Mouse (Mus musculus) testis, adult 2 months (tissue): ENCODE results near the gene Sod1. TPM values are rescaled to one million over a fixed set of nuclear protein-coding genes. Genes with fewer than 3 reads are reported as not detected.

Experiments
- H3K27ac ChIP-seq: fragments of 200-500 bp; 2 replicates; pipeline ENCODE4 v1.5.1; 2012; ENCODE audit warnings: low read depth, low read length; ENCODE audit not compliant: control insufficient read depth, insufficient read depth
- H3K27me3 ChIP-seq: fragments of 200-500 bp; 2 replicates; pipeline ENCODE4 v1.6.1; 2012; ENCODE audit warnings: mild to moderate bottlenecking, low read length, moderate library complexity; ENCODE audit not compliant: control insufficient read depth, insufficient read depth
- H3K36me3 ChIP-seq: fragments of 200-500 bp; 2 replicates; pipeline ENCODE4 v1.6.1; 2012; ENCODE audit warnings: mild to moderate bottlenecking, low read length; ENCODE audit not compliant: control insufficient read depth, insufficient read depth
- H3K4me1 ChIP-seq: fragments of 200-500 bp; 2 replicates; pipeline ENCODE4 v1.6.1; 2012; ENCODE audit warnings: low read length; ENCODE audit not compliant: control insufficient read depth, insufficient read depth
- H3K4me3 ChIP-seq: fragments of 200-500 bp; 2 replicates; pipeline ENCODE4 v1.5.1; 2012; ENCODE audit warnings: low read depth, mild to moderate bottlenecking, low read length, moderate library complexity, mixed read lengths; ENCODE audit not compliant: control insufficient read depth
- CTCF ChIP-seq: fragments of 200-500 bp; IDR thresholded peaks from 2 replicates; pipeline ENCODE4 v1.5.1; 2012; ENCODE audit warnings: low read depth, mild to moderate bottlenecking, inconsistent platforms, low read length, moderate library complexity; ENCODE audit not compliant: control insufficient read depth, insufficient read depth, insufficient replicate concordance
- POLR2A ChIP-seq: fragments of 200-500 bp; IDR thresholded peaks from 2 replicates; pipeline ENCODE4 v1.6.1; 2012; ENCODE audit warnings: low read depth, mild to moderate bottlenecking, inconsistent platforms, low read length, moderate library complexity; ENCODE audit not compliant: control insufficient read depth
- polyA plus RNA-seq: library from polyadenylated mRNA; depleted of rRNA; stranded (reverse); fragments of >200 nt; gene quantifications from 2 replicates; pipeline ENCODE4 v1.2.3, GENCODE M21; 2012

Sod1 gene
- polyA plus RNA-seq, 1 experiment, result 434 TPM

DNA sequence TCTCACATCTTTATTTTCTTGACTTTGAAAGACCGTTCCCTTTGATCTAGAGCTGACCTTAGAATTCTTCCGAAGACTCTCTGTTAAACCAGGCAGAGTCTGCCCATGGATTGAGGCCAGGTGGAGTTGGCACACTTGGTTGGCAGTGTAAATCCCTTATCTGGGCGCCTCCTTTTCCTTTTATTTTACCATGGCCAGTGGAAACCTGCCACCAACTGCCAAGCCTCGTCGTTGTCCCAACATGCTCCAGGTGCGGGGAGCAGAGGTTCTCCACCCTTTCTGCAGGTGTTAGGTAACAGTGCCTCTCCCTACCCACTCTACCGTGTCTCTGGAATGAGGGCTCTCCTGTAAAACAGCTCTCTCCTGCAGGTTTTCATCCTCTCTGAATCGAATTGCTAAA, 38.9 kb upstream of the Sod1 start:
- Histone ChIP-seq H3K27me3 (no peaks in the 10 kb centered on the region), H3K27ac (no peak overlapping the region), H3K4me3 (no peak overlapping the region), H3K36me3 (no peaks in the 10 kb centered on the region), H3K4me1 (no peaks in the 10 kb centered on the region)
- no peak for TF ChIP-seq POLR2A
- TF ChIP-seq CTCF, result no peak

DNA sequence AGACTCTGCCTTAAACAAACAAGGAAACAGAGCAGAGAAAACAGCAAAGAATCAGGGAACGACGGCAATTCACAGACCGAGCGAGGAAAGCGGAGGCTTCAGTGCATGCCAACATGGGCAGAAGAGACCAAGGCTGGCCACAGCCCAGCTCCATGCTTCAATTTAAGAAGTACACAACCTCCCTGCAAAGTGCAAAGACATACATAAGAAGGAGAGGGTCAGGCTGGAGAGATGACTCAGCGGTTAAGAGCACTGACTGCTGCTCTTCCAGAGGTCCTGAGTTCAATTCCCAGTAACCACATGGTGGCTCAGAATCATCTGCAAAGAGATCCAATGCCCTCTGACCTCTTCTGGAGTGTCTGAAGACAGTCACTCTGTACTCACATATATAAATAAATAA, 36.4 kb upstream of the Sod1 start:
- Histone ChIP-seq H3K4me1 (no peaks in the 10 kb centered on the region), H3K36me3 (no peaks in the 10 kb centered on the region), H3K27me3 (no peaks in the 10 kb centered on the region), H3K27ac (no peak overlapping the region), H3K4me3 (no peak overlapping the region)
- TF ChIP-seq POLR2A, result no peak
- TF ChIP-seq CTCF, result no peak

DNA sequence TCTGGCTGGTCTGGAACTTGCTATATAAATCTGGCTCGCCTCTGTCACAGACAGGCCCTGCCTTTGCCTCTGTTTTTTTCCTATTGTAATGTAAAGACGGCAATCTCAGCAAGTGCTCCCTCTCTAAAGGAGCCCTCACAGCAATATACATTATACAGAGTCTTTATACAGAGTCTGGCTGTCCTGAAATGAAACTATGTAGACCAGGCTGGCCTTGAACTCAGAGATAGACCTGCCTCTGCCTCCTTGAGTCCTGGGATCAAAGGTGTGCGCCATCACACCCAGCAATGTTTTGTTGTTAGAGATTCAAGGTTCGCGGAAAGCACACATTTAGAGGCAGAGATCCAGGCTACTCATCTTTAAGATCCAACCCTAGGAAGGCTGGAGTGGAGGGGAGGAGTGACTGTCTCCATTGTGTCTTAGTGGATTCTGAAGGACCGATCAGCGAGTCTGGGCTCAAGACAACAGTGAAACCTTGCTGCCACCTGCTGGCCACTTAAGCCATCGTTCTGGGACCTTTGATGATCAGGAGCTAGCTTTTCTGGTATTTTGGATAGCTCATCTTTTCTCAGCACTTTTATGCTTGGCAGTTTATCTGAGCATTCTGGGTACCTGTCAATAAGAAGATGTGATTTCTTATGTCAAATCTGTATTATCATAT, 34.5 kb upstream of the Sod1 start:
- Histone ChIP-seq H3K4me1 (no peaks in the 10 kb centered on the region), H3K27me3 (no peaks in the 10 kb centered on the region), H3K4me3 (no peak overlapping the region), H3K36me3 (no peaks in the 10 kb centered on the region), H3K27ac (no peak overlapping the region)
- no peak for TF ChIP-seq POLR2A
- peak; percentile 72; the same call in 1 of the 2 replicates for TF ChIP-seq CTCF

DNA sequence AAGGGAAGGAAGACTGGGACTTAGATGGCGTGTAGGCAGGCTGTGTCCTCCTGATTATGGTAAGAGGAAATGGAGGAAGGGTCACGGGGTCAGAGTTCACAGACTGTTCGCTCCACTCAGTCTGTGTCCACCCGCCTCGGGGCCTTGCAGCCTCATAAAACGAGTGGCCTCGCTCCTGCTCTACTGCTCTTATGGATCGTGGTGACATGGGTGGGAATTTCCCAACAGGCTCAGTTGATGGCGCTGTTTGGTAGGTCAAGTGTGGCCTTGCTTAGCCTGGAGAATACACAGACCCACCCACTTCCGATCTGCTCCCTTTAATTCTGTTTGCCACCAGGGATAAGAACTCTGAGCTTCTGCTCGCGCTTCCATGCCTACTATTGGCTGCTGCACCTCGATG, 33.1 kb upstream of the Sod1 start:
- Histone ChIP-seq H3K4me3 (no peak overlapping the region), H3K27me3 (no peaks in the 10 kb centered on the region), H3K4me1 (no peaks in the 10 kb centered on the region), H3K36me3 (no peaks in the 10 kb centered on the region), H3K27ac (no peak overlapping the region)
- TF ChIP-seq CTCF (peak; percentile 16; the same call in 1 of the 2 replicates), POLR2A (no peak)

DNA sequence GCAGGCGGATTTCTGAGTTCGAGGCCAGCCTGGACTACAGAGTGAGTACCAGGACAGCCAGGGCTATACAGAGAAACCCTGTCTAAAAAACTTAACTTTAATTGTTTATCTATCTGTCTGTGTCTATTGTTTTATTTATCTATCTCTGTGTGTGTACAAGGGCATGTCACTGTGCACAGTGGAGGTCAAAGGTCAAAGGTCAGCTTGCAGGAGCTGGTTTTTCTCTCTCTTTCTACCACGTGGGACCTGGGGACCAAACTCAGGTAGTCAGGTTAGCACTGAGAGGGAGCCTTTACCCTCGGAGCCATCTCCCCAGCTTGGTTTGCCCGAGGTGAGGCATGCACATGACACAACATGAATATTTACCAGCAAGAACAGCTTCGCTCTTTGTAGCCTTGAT, 29.3 kb upstream of the Sod1 start:
- no peak for TF ChIP-seq POLR2A
- TF ChIP-seq CTCF, result no peak
- Histone ChIP-seq H3K27ac (no peak overlapping the region), H3K36me3 (no peaks in the 10 kb centered on the region), H3K4me3 (no peak overlapping the region), H3K4me1 (no peaks in the 10 kb centered on the region), H3K27me3 (no peaks in the 10 kb centered on the region)

DNA sequence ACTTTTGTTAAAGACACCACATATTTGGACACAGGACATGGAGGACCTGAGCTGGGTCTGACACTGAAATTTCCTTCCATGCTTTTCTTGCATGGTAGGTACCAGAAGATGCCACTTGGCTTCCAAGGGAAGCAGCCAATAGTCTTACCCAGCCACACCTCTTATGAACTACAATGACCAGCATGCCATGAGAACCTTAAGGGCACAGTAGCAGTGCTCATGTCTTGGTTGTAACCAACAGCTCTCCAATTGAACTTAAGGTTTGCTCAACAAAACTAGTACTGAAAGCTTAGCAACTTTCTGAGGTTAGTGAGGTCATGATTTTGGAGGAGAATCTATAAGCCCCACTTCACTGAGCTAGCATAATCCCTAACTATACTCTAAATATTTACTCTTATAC, 26.8 kb upstream of the Sod1 start:
- Histone ChIP-seq H3K4me3 (no peak overlapping the region), H3K27me3 (no peaks in the 10 kb centered on the region), H3K4me1 (peaks cover 8% of the 10 kb centered on the region), H3K27ac (no peak overlapping the region), H3K36me3 (no peaks in the 10 kb centered on the region)
- TF ChIP-seq POLR2A (no peak), CTCF (no peak)

DNA sequence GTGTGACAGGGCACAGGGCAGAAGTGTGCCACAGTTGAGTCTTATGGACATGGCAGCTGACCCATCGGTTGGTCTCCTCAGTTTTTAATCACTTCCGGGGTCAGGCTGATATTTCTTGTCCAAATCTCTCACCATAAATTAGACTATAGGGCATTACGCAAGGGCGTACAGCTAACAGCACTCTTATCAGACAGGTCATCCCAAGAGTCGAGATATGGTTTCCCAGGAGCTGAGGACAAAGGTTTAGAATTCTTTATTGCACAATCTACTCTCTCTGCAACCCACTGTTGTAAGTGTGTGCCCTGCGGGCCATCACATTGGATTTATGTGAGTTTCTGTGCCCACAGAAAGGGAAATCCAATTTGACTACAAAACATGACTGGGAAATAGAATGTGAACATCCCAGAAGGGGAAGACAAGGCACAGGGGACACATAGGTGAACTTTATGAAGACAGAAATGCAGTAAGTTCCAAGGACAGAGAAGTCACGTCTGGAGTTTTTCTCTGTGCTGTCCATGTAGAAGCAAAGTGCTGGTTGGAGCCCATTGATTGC, 23.8 kb upstream of the Sod1 start:
- H3K4me1 ChIP-seq, result peaks cover 8% of the 10 kb centered on the region
- TF ChIP-seq CTCF, result no peak
- no peak for TF ChIP-seq POLR2A
- H3K36me3 ChIP-seq, result no peaks in the 10 kb centered on the region
- no peak overlapping the region for H3K4me3 ChIP-seq
- no peak overlapping the region for H3K27ac ChIP-seq
- no peaks in the 10 kb centered on the region for H3K27me3 ChIP-seq
